ENCODE assay signal across 20 mouse cellular contexts in genomic region chr10:42127865-42128419, GRCm38 (mm10).
A peak's percentile ranks its signal among the peaks of the same experiment; 100 is the strongest.
DNase-seq lines count a peak whose midpoint lies in the region; ATAC-seq lines count a peak whose summit lies in the region.
"Had no signal": no experiment of that assay in that cellular context is flagged by ENCODE, and none has a peak within 500 bp of the region (broad histone marks: within the 10 kb centered on the region; RNA-seq: fewer than 3 reads in every experiment).

No protein-coding gene starts in this region.

- 83% methylated on average over 14 of the region's 14 CpGs for WGBS in liver, embryonic 12.5 days (ENCODE audit: insufficient replicate concordance)

- H3K4me1 ChIP-seq in liver, embryonic 12.5 days, result no peaks in the 10 kb centered on the region; the same call in 1 of the 2 replicates
- H3K4me1 ChIP-seq: hindbrain, embryonic 13.5 days; midbrain, embryonic 13.5 days; neural tube, embryonic 13.5 days had no signal

- no peak overlapping the region for H3K27ac ChIP-seq in liver, embryonic 12.5 days
- H3K27ac ChIP-seq: embryonic facial prominence, embryonic 12.5 days; hindbrain, embryonic 13.5 days; limb, embryonic 15.5 days; midbrain, embryonic 13.5 days; neural tube, embryonic 13.5 days had no signal

- H3K9ac ChIP-seq in liver, embryonic 12.5 days, result no peak overlapping the region
- H3K9ac ChIP-seq: embryonic facial prominence, embryonic 12.5 days; hindbrain, embryonic 13.5 days; limb, embryonic 15.5 days; midbrain, embryonic 13.5 days; neural tube, embryonic 13.5 days had no signal

- no peak overlapping the region for H3K4me3 ChIP-seq in liver, embryonic 12.5 days
- H3K4me3 ChIP-seq: embryonic facial prominence, embryonic 12.5 days; hindbrain, embryonic 13.5 days; limb, embryonic 15.5 days; midbrain, embryonic 13.5 days; neural tube, embryonic 13.5 days had no signal

- no peak for ATAC-seq in liver, embryonic 12.5 days
- ATAC-seq: inflammation-experienced regulatory T-cells, adult 6 months; midbrain, embryonic 13.5 days had no signal

- H3K4me2 ChIP-seq in liver, embryonic 12.5 days, result no peak overlapping the region
- H3K4me2 ChIP-seq: embryonic facial prominence, embryonic 12.5 days; heart, embryonic 11.5 days; hindbrain, embryonic 13.5 days; limb, embryonic 15.5 days; midbrain, embryonic 13.5 days; neural tube, embryonic 13.5 days had no signal

- no peaks in the 10 kb centered on the region for H3K36me3 ChIP-seq in liver, embryonic 12.5 days
- H3K36me3 ChIP-seq: embryonic facial prominence, embryonic 12.5 days; hindbrain, embryonic 13.5 days; limb, embryonic 15.5 days; midbrain, embryonic 13.5 days; neural tube, embryonic 13.5 days had no signal

- peak; percentile 45 for DNase-seq in kidney, adult 18-20 months
- no peak for DNase-seq in kidney, postnatal 4 days
- DNase-seq in NIH3T3 (ENCODE audit: low read depth), result peak; percentile 27
- peak; percentile 50 to 64 for DNase-seq in kidney, postnatal 25 days
- peak; percentile 59 for DNase-seq in lung, postnatal 25 days (ENCODE audit: low spot score)
- no peak for DNase-seq in gastrocnemius, postnatal 25 days
- no peak for DNase-seq in thymus, postnatal 0 days (ENCODE audit: low spot score)
- DNase-seq: adrenal gland, postnatal 36 days; cerebellum, adult 8-10 months; heart, postnatal 10 days; right cerebral cortex, adult 18-20 months; thymus, postnatal 4 days had no signal

- no peaks in the 10 kb centered on the region for H3K9me3 ChIP-seq in liver, embryonic 12.5 days (replicated peaks)
- H3K9me3 ChIP-seq: embryonic facial prominence, embryonic 12.5 days; limb, embryonic 15.5 days; midbrain, embryonic 13.5 days; neural tube, embryonic 13.5 days had no signal

- H3K27me3 ChIP-seq in liver, embryonic 12.5 days (replicated peaks), result no peaks in the 10 kb centered on the region
- H3K27me3 ChIP-seq: embryonic facial prominence, embryonic 12.5 days; hindbrain, embryonic 13.5 days; limb, embryonic 15.5 days; midbrain, embryonic 13.5 days; neural tube, embryonic 13.5 days had no signal

Comparison
In these comparisons a context has a peak if more than half of its experiments do, and no peak if none do; other contexts are left out.
1. DNase-seq: peak in kidney, adult 18-20 months (single experiment), NIH3T3 (single experiment), kidney, postnatal 25 days (2 of 2) and lung, postnatal 25 days (single experiment); none in kidney, postnatal 4 days (0 of 2), gastrocnemius, postnatal 25 days (single experiment) and thymus, postnatal 0 days (single experiment).